Mouse (Mus musculus): ENCODE results near the gene Plet1.
A peak's percentile ranks its signal among the peaks of the same experiment; 100 is the strongest.

Plet1 gene

DNA sequence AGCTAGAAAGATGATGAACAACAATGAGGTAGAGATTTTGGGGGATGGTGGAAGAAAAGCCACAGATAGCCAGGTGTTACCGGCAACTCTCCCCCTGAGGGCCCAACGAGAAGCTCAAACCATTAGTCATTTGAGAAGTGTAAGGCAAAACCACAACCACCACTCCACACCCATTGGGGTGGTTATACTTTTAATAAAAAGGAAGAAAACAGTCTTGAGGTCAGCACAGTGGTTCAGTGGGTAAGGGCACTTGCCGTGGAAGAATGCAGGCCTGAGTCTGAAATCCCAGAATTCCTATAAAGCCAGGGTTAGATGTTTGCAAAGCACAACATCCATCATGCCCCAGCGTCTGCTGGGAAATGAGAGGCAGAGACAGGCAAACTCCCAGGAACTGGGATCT lies 43.0 kb downstream of the Plet1 start:
- DNase-seq = no peak

- DNase-seq = no peak
Measured at GRCm38 (mm10) chr9:50540170-50540569, 45.8 kb downstream of the Plet1 start.

DNA sequence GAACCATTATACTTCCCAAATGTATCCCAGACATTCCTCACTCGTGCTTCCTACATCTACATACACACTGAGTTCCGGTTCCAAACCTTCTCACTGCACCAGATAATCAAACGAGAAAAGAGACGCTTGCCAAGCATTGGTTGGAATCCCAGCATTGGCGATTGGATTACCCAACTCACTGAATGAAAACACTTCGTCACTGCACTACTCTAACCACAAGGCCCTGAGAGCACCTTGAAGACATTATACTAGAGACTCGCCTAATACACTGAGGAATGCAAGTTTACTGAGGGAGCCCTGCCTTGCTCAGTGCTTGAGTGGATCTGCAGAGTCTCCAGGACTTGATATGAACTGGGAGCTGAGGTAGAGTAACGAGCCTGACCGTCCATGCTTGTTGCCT lies 48.1 kb downstream of the Plet1 start:
- DNase-seq = no peak

DNA sequence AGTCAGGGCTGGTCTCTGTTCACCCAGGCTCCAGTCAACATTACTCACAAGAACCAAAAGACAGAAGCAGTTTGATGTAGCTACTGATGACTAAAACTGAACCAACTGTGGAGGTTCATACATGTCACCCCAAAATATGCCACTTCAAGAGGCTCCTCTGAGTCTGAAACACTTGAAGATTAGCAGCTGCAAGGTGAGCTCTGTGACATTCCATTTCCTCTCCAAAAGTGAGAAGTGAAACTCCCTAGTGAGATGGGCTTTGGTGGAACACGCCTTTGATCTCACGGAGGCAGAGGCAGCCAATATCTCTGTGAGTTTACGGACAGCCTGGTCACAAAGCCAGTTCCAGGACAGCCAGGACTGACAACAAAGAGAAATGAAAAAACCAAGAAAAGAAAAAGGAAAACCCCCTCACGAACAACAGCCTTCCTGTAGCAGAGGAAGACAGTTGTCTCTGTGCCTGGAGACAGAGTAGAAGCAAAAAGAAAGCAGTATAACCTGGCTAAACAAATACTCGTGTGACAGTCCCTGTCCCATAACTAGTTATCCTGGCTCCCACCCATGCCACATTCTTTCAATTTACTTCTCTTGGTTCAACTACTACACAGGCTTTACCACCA lies 53.6 kb downstream of the Plet1 start:
- peak in 1 of 2 experiments; percentile 35 for DNase-seq

- no peak for DNase-seq
Measured at GRCm38 (mm10) chr9:50548936-50549335, 54.6 kb downstream of the Plet1 start.

DNA sequence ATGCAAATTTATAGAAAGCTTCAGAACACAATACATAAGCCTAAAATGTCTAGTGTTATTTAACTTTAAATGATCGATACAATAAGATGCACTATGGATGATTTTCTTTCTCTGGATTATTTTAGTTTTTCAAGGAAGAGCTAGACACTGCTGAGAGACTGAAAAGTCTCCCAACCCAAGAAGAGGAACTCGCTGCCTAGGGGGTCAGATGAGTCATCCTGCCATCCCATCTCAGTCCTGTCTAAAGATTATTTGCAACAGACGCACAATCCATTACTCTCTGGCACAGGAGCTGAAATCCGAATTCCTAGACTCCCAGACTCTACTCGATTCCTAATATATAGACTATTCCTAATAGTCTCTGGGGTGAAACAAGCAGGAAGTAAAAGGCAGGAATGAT lies 57.9 kb downstream of the Plet1 start:
- DNase-seq = no peak

GRCm38 (mm10) chr9:50553547-50553946 lies 59.2 kb downstream of the Plet1 start:
- DNase-seq = no peak

DNA sequence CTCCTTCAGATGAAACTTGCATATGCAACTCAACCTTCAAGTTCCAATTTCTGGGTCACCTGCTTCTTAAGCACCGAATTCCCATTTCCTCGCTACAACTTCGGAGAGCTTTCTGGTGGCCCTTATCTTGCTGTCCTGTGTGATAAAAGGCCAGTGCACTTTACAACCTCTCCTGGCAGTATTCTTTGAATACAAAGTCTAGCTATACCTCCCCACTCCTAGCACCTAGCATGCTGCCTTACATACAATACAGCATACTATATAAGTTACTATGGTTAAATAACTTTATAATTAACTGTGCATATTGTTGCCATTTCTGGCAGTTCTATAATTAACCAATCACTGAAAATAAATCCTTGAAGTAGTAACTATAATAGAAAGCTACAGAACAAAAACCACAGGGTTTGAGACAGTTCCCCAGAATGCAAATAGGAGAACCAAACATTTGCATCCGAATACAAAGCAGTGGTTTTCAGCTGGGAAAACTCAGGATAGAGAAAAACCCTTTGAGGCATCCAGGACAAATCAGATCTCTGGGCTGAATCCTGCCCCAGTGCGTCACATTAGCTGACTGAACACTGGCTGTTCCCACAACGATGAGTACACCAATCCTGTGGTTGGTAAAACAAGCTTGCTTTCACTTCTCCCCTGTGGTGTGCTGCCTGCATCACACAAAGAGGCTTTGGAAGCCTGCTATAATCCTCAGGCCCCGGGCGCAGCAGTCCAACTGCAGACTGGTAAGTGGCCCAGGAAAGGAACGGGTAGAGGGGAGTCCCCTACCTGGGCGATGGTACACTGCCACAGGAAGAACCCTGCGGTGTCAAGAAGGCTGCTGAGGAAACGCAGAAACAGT lies 60.1 kb downstream of the Plet1 start, which contains the start of gene Il18:
Il18 (plus strand) TSS at position 587 of the 853 bp plus-strand sequence.
- DNase-seq = peak; percentile 51 to 57

- DNase-seq = no peak
Measured at GRCm38 (mm10) chr9:50555094-50555446, 60.7 kb downstream of the Plet1 start, which contains the start of gene Bco2. Bco2 (minus strand) TSS chr9:50555181.

Data from spleen, adult 18-20 months (tissue).